Mouse (Mus musculus): ENCODE measurements around the gene Zscan26.

GRCm38 (mm10) chr13:21402848-21403247, 50.7 kb downstream of the Zscan26 start:
- no peak for TF ChIP-seq CTCF (IDR thresholded peaks at IDR 0.05; ENCODE audit: low read depth)
- no peak for TF ChIP-seq EP300 (IDR thresholded peaks at IDR 0.05; ENCODE audit: low read depth)
